Mouse (Mus musculus) lung, embryonic 16.5 days (tissue): ENCODE data around the gene Zfp697. TPM values are rescaled to one million over a fixed set of nuclear protein-coding genes. Genes with fewer than 3 reads are reported as not detected.
"Not testable (repeated sequence)": the region's sequence is repeated elsewhere in the genome, so short reads cannot be mapped to it uniquely, and the experiment has no call there.

Experiments
- ATAC-seq: fragments of 200-750 bp; cut with Nextera tagmentation; 2 replicates; pipeline ENCODE4 v1.8.0; 2017; ENCODE audit warnings: low read depth, mild to moderate bottlenecking, moderate library complexity
- H3K27ac ChIP-seq: fragments of 300-500 bp; sonication (generic); 2 replicates; pipeline ENCODE4 v1.5.1; 2014; ENCODE audit warnings: mild to moderate bottlenecking, control low read depth, low read length
- H3K27me3 ChIP-seq: fragments of 300-500 bp; sonication (generic); 2 replicates; pipeline ENCODE4 v1.6.1; 2014; ENCODE audit warnings: low read depth, low read length, mixed read lengths; ENCODE audit not compliant: control insufficient read depth, insufficient read depth
- H3K36me3 ChIP-seq: fragments of 300-500 bp; sonication (generic); 2 replicates; pipeline ENCODE4 v1.6.1; 2014; ENCODE audit warnings: low read length; ENCODE audit not compliant: control insufficient read depth, insufficient read depth
- H3K4me1 ChIP-seq: fragments of 300-500 bp; sonication (generic); replicated peaks from 2 replicates; pipeline ENCODE4 v1.6.1; 2014; ENCODE audit warnings: low read length, mixed read lengths; ENCODE audit not compliant: control insufficient read depth, insufficient read depth
- H3K4me2 ChIP-seq: fragments of 300-500 bp; sonication (generic); 2 replicates; pipeline ENCODE4 v1.6.1; 2014; ENCODE audit warnings: low read depth, low read length, control low read depth
- H3K4me3 ChIP-seq: fragments of 300-500 bp; sonication (generic); 2 replicates; pipeline ENCODE4 v1.5.1; 2014; ENCODE audit warnings: mild to moderate bottlenecking, low read length, control low read depth
- H3K9ac ChIP-seq: fragments of 300-500 bp; sonication (generic); 2 replicates; pipeline ENCODE4 v1.6.1; 2014; ENCODE audit warnings: low read length, control low read depth
- H3K9me3 ChIP-seq: fragments of 300-500 bp; sonication (generic); 2 replicates; pipeline ENCODE4 v1.6.1; 2016; ENCODE audit warnings: low read length; ENCODE audit not compliant: control insufficient read depth
- WGBS: fragments of 180-500 bp; shearing (Covaris S2); extraction: QIAGEN DNeasy Blood & Tissue Kit; methylation state at CpG from one replicate; pipeline ENCODE4 v1.1.7; 2014; 5-methylcytosine and 5-hydroxymethylcytosine counted together
- polyA plus RNA-seq: library from polyadenylated mRNA; unstranded; fragments of >200 nt; fragmentation: Nextera tagmentation; extraction: Ambion mirVana; gene quantifications from 2 replicates; pipeline ENCODE4 v1.2.1, GENCODE M21; 2015

Gene Zfp697
- polyA plus RNA-seq, 1 experiment from 2014 or later: 7.1 TPM

- Histone ChIP-seq H3K4me1 (peaks cover 16% of the 10 kb centered on the region), H3K4me2 (peak overlapping the region; percentile 94), H3K27me3 (no peaks in the 10 kb centered on the region), H3K9ac (peak overlapping the region; percentile 78), H3K36me3 (no peaks in the 10 kb centered on the region), H3K27ac (peak overlapping the region; percentile 69; the same call in 1 of the 2 replicates), H3K4me3 (peak overlapping the region; percentile 87), H3K9me3 (no peaks in the 10 kb centered on the region)
- 8% methylated on average over 21 of the region's 21 CpGs for WGBS
- no peak; the same call in 1 of the 2 replicates for ATAC-seq
Measured at GRCm38 (mm10) chr3:98383024-98383790, 946 bp downstream of the Zfp697 start.

- 50% methylated on average over 4 of the region's 4 CpGs for WGBS
- no peak for ATAC-seq
- no peak overlapping the region for H3K27ac ChIP-seq
- no peaks in the 10 kb centered on the region for H3K36me3 ChIP-seq
- no peaks in the 10 kb centered on the region for H3K9me3 ChIP-seq
- peaks cover 14% of the 10 kb centered on the region for H3K4me1 ChIP-seq
- no peaks in the 10 kb centered on the region for H3K27me3 ChIP-seq
- no peak overlapping the region for H3K9ac ChIP-seq
- no peak overlapping the region for H3K4me2 ChIP-seq
- H3K4me3 ChIP-seq: no peak overlapping the region
Measured at GRCm38 (mm10) chr3:98387086-98387485, 4.8 kb downstream of the Zfp697 start.

GRCm38 (mm10) chr3:98387756-98388155 is 5.5 kb downstream of the Zfp697 start:
- Histone ChIP-seq H3K9ac (no peak overlapping the region), H3K36me3 (no peaks in the 10 kb centered on the region), H3K4me2 (no peak overlapping the region), H3K4me1 (peaks cover 14% of the 10 kb centered on the region), H3K27me3 (no peaks in the 10 kb centered on the region), H3K4me3 (no peak overlapping the region), H3K9me3 (no peaks in the 10 kb centered on the region), H3K27ac (no peak overlapping the region)
- ATAC-seq: no peak
- 74% methylated on average over 7 of the region's 7 CpGs for WGBS

- no peak for ATAC-seq
- Histone ChIP-seq H3K4me1 (peaks cover 5% of the 10 kb centered on the region), H3K9ac (no peak overlapping the region), H3K36me3 (no peaks in the 10 kb centered on the region), H3K4me2 (no peak overlapping the region), H3K27ac (no peak overlapping the region), H3K9me3 (no peaks in the 10 kb centered on the region), H3K4me3 (no peak overlapping the region), H3K27me3 (no peaks in the 10 kb centered on the region)
- WGBS: 59% methylated on average over 3 of the region's 3 CpGs
Measured at GRCm38 (mm10) chr3:98389305-98389704, 7.0 kb downstream of the Zfp697 start.

GRCm38 (mm10) chr3:98404268-98404895 is 22.1 kb downstream of the Zfp697 start:
- not testable (repeated sequence) for H3K36me3 ChIP-seq, H3K4me3 ChIP-seq, H3K9me3 ChIP-seq, H3K27ac ChIP-seq, ATAC-seq, H3K4me1 ChIP-seq, H3K4me2 ChIP-seq, H3K27me3 ChIP-seq, H3K9ac ChIP-seq
- WGBS: 85% methylated on average over 9 of the region's 9 CpGs

- H3K9ac ChIP-seq, H3K27ac ChIP-seq, H3K9me3 ChIP-seq, H3K4me2 ChIP-seq, H3K27me3 ChIP-seq, ATAC-seq, H3K4me1 ChIP-seq, H3K4me3 ChIP-seq, H3K36me3 ChIP-seq: not testable (repeated sequence)
- 82% methylated on average over 6 of the region's 6 CpGs for WGBS
Measured at GRCm38 (mm10) chr3:98405877-98406276, 23.6 kb downstream of the Zfp697 start.

GRCm38 (mm10) chr3:98406569-98407144 is 24.4 kb downstream of the Zfp697 start:
- not testable (repeated sequence) for H3K4me2 ChIP-seq, H3K27ac ChIP-seq, H3K36me3 ChIP-seq, H3K4me3 ChIP-seq, H3K27me3 ChIP-seq, H3K4me1 ChIP-seq, H3K9ac ChIP-seq, ATAC-seq, H3K9me3 ChIP-seq
- WGBS: 65% methylated on average over 12 of the region's 12 CpGs

GRCm38 (mm10) chr3:98407261-98407780 is 25.1 kb downstream of the Zfp697 start:
- 52% methylated on average over 5 of the region's 5 CpGs for WGBS
- H3K4me2 ChIP-seq, H3K9ac ChIP-seq, H3K4me1 ChIP-seq, H3K36me3 ChIP-seq, H3K27me3 ChIP-seq, H3K4me3 ChIP-seq, H3K9me3 ChIP-seq, H3K27ac ChIP-seq, ATAC-seq: not testable (repeated sequence)
